Mouse (Mus musculus): ENCODE measurements around the gene Olfr1100. TPM values are rescaled to one million over a fixed set of nuclear protein-coding genes. Genes with fewer than 3 reads are reported as not detected.

The Olfr1100 gene
- polyA plus RNA-seq (2017; shearing (Covaris generic)): not detected

DNA sequence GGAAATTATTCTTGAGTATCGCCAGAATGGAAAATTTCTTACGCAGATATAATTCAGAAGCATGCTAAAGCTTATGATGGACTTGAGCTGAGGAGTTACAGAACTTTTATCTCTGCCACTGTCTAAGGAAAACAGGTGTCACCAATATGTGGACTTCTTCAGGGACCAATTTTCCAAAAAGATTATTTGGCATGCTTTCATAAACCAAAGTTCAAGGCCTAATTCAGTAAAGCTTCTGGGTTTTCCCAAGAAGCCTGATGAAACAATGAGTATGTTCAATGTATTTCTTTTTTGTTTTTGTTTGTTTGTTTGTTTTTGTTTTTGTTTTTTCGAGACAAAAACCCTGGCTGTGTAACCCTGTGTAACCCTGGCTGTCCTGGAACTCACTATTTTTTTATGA lies at the start of gene Olfr1100:
Gene Olfr1100 (minus strand): TSS at position 101 of the 400 bp plus-strand sequence.

DNA sequence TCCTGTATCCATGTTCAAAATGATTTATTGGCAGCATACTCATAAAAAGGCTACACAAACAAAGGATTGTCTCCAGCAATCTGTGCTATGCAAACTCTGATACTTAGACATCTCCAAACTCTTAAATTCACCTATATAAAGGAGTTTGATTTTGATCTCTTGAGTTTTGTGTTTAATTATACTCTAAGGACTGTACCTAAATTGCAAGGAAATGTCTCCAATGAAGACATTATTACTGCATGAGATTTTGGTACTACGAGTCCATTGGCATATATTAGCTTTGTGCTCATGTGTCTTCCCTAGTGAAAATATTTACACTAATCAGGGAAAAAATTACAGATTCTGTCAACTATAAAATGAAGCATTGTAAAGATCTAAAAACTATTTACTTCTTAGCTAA lies 47.2 kb upstream of the Olfr1100 start, which contains the start of gene Olfr1104:
Gene Olfr1104 (minus strand): TSS at position 101 of the 400 bp plus-strand sequence.

DNA sequence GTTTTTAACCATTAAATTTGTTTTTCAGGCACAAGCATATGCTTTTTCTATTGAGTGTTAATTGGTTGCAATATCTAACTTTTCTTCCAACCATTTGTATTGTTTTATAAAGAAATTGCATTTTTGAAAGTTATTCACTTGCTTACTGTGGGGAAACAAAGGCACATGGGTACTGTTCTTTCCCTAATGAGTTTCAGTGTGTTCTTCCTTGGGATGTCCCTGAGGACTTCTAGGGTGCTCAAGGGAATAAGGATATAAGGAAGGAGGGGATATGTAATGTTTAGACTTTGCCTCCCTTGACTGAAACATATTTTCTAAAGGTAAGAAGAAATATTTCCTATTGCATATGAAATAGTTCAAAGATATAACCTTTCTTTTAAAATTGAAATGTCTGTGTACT lies 18.3 kb upstream of the Olfr1100 start, which contains the start of gene Olfr1102:
Gene Olfr1102 (plus strand): TSS at position 301 of the 400 bp plus-strand sequence.

DNA sequence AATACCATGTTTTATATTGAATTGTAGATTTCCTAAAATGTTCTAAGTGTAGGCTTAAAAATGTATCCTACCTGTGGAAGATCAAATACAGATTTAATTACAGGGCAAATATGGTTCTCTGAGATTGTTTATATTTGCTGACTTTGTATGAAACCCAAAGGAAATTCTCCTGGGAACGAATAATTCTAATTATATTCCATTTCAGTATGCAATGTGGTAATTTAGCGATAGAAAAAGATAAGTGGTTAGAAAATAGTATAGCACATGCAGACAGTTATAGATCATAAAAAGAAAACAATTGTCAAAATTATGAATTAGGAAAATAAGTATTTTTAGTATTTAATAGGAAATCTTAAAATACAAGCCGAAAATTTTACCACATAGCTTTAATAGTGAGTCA lies 11.4 kb upstream of the Olfr1100 start, which contains the start of gene Olfr1101:
Gene Olfr1101 (minus strand): TSS at position 101 of the 400 bp plus-strand sequence.

DNA sequence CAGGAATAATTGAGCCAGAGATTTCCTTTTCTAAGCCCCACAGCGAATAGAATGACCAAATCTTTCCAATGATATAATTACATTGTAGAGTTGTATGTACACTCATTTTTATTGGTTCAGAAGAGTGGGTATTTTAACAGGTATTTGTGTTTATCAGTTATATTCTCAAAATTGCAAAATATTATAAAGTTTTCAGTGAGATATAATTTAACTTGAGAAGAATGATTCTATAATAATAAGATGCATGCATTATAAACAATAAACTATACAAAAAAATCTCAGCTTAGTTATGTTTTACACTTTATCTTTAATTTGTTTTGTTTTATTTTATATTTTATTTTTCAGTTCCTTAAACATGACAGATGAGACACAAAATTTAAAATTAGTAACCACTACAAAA lies 19.2 kb downstream of the Olfr1100 start, which contains the start of gene Olfr1099:
Gene Olfr1099 (minus strand): TSS at position 101 of the 400 bp plus-strand sequence.

Other genes with a start within 250 kb of the Olfr1100 start
- gene Olfr1089, start 246.3 kb downstream of the Olfr1100 start, polyA plus RNA-seq (2017; shearing (Covaris generic)): not detected
- not detected for gene Olfr1090, start 221.0 kb downstream of the Olfr1100 start, polyA plus RNA-seq (2017; shearing (Covaris generic))
- not detected for gene Olfr1093, start 197.5 kb downstream of the Olfr1100 start, polyA plus RNA-seq (2017; shearing (Covaris generic))
- gene Olfr141, start 169.9 kb downstream of the Olfr1100 start, polyA plus RNA-seq (2017; shearing (Covaris generic)): not detected
- not detected for gene Olfr1094, start 155.3 kb downstream of the Olfr1100 start, polyA plus RNA-seq (2017; shearing (Covaris generic))
- not detected for gene Olfr1095, start 128.3 kb downstream of the Olfr1100 start, polyA plus RNA-seq (2017; shearing (Covaris generic))
- gene Gm13723, start 105.2 kb downstream of the Olfr1100 start, polyA plus RNA-seq (2017; shearing (Covaris generic)): not detected
- gene Olfr1097, start 87.7 kb downstream of the Olfr1100 start, polyA plus RNA-seq (2017; shearing (Covaris generic)): 0.11 TPM
- not detected for gene Olfr1098, start 55.4 kb downstream of the Olfr1100 start, polyA plus RNA-seq (2017; shearing (Covaris generic))
- not detected for gene Olfr1099, start 19.3 kb downstream of the Olfr1100 start, polyA plus RNA-seq (2017; shearing (Covaris generic))
- gene Olfr1101, start 11.3 kb upstream of the Olfr1100 start, polyA plus RNA-seq (2017; shearing (Covaris generic)): not detected
- gene Olfr1102, start 18.4 kb upstream of the Olfr1100 start, polyA plus RNA-seq (2017; shearing (Covaris generic)): not detected
- not detected for gene Olfr1104, start 47.1 kb upstream of the Olfr1100 start, polyA plus RNA-seq (2017; shearing (Covaris generic))
- gene Olfr1105, start 56.6 kb upstream of the Olfr1100 start, polyA plus RNA-seq (2017; shearing (Covaris generic)): 0.16 TPM
- gene Olfr1106, start 72.3 kb upstream of the Olfr1100 start, polyA plus RNA-seq (2017; shearing (Covaris generic)): not detected
- not detected for gene Olfr1107, start 95.9 kb upstream of the Olfr1100 start, polyA plus RNA-seq (2017; shearing (Covaris generic))
- not detected for gene Olfr1109, start 116.1 kb upstream of the Olfr1100 start, polyA plus RNA-seq (2017; shearing (Covaris generic))
- gene Olfr259, start 134.6 kb upstream of the Olfr1100 start, polyA plus RNA-seq (2017; shearing (Covaris generic)): not detected
- not detected for gene Olfr1110, start 160.3 kb upstream of the Olfr1100 start, polyA plus RNA-seq (2017; shearing (Covaris generic))
- gene Olfr1111, start 172.7 kb upstream of the Olfr1100 start, polyA plus RNA-seq (2017; shearing (Covaris generic)): not detected
- not detected for gene Olfr1112, start 207.8 kb upstream of the Olfr1100 start, polyA plus RNA-seq (2017; shearing (Covaris generic))
- not detected for gene Olfr1113, start 229.0 kb upstream of the Olfr1100 start, polyA plus RNA-seq (2017; shearing (Covaris generic))